Mouse (Mus musculus) lung, postnatal 0 days (tissue): Measurements from ENCODE around the gene Ctnna3.

Experiments used
- CTCF ChIP-seq: IDR thresholded peaks from 2 replicates; pipeline ENCODE4 v1.5.1; 2016; ENCODE audit warnings: antibody characterized with exemption, mild to moderate bottlenecking
- EP300 ChIP-seq: IDR thresholded peaks from 2 replicates; pipeline ENCODE4 v1.6.1; 2016; ENCODE audit warnings: antibody characterized with exemption, mild to moderate bottlenecking, control low read depth

DNA sequence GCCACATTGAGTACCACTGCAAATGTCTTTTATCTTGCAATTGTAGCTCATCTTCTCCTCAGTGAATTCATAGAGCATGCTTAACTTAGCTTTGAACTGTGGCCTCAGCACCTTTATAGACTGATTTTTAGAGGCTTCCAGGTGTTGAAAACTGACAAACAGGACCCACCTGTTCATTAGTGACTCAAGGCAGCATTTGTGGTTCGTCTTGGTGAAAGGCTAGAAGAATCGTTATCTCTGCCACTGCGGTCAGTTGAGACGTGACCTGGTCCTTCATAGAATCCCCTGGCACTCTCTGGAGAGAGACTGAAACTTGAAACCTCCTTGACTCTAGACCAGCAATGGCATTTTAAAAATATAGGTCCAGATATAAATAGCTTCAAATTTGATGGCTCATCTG lies 96.1 kb downstream of the Ctnna3 start:
- no peak for TF ChIP-seq CTCF
- no peak for TF ChIP-seq EP300
